Mouse (Mus musculus) forebrain, embryonic 11.5 days (tissue): ENCODE results near the gene Shisa6. TPM values are rescaled to one million over a fixed set of nuclear protein-coding genes. Genes with fewer than 3 reads are reported as not detected.

ENCODE experiments used
- ATAC-seq: fragments of 200-750 bp; cut with Nextera tagmentation; replicated peaks from 2 replicates; pipeline ENCODE4 v1.8.0; 2017; ENCODE audit warnings: moderate TSS enrichment; ENCODE audit not compliant: low FRiP score
- DNase-seq: peaks from one replicate; pipeline ENCODE4 v3.0.0-alpha.2; 2017; ENCODE audit warnings: low spot score
- H3K27ac ChIP-seq: fragments of 300-500 bp; sonication (generic); 2 replicates; pipeline ENCODE4 v1.5.1; 2014; ENCODE audit warnings: low read depth, low read length
- H3K27me3 ChIP-seq: fragments of 300-500 bp; sonication (generic); 2 replicates; pipeline ENCODE4 v1.6.1; 2014; ENCODE audit warnings: mild to moderate bottlenecking, low read length, mixed read lengths; ENCODE audit not compliant: control insufficient read depth, insufficient read depth
- H3K36me3 ChIP-seq: fragments of 300-500 bp; sonication (generic); 2 replicates; pipeline ENCODE4 v1.6.1; 2014; ENCODE audit warnings: mild to moderate bottlenecking, low read length, moderate library complexity, mixed read lengths; ENCODE audit not compliant: control insufficient read depth, insufficient read depth
- H3K4me1 ChIP-seq: fragments of 300-500 bp; sonication (generic); replicated peaks from 2 replicates; pipeline ENCODE4 v1.6.1; 2014; ENCODE audit warnings: low read length, mixed read lengths; ENCODE audit not compliant: control insufficient read depth, insufficient read depth
- H3K4me2 ChIP-seq: fragments of 300-500 bp; sonication (generic); 2 replicates; pipeline ENCODE4 v1.6.1; 2014; ENCODE audit warnings: low read depth, mild to moderate bottlenecking, low read length, moderate library complexity, mixed read lengths; ENCODE audit not compliant: severe bottlenecking
- H3K4me3 ChIP-seq: fragments of 300-500 bp; sonication (generic); 2 replicates; pipeline ENCODE4 v1.5.1; 2014; ENCODE audit warnings: low read depth, low read length
- H3K9ac ChIP-seq: fragments of 300-500 bp; sonication (generic); 2 replicates; pipeline ENCODE4 v1.6.1; 2014; ENCODE audit warnings: low read length
- H3K9me3 ChIP-seq: fragments of 300-500 bp; sonication (generic); 2 replicates; pipeline ENCODE4 v1.6.1; 2016; ENCODE audit warnings: low read length, mixed read lengths; ENCODE audit not compliant: control insufficient read depth
- WGBS: fragments of 180-500 bp; shearing (Covaris S2); extraction: QIAGEN DNeasy Blood & Tissue Kit; methylation state at CpG from one replicate; pipeline ENCODE4 v1.1.7; 2014; 5-methylcytosine and 5-hydroxymethylcytosine counted together
- polyA plus RNA-seq: library from polyadenylated mRNA; unstranded; fragments of >200 nt; fragmentation: Nextera tagmentation; extraction: Ambion mirVana; gene quantifications from 2 replicates; pipeline ENCODE4 v1.2.1, GENCODE M21; 2014

The Shisa6 gene
- polyA plus RNA-seq, 1 experiment from 2014 or later, result 0.56 TPM

GRCm38 (mm10) chr11:66247115-66247514, 278.6 kb downstream of the Shisa6 start:
- ATAC-seq (no peak), DNase-seq (no peak)
- Histone ChIP-seq H3K9me3 (no peaks in the 10 kb centered on the region), H3K27ac (no peak overlapping the region), H3K9ac (no peak overlapping the region), H3K4me2 (no peak overlapping the region), H3K4me1 (no peaks in the 10 kb centered on the region), H3K36me3 (no peaks in the 10 kb centered on the region), H3K4me3 (no peak overlapping the region), H3K27me3 (no peaks in the 10 kb centered on the region)
- WGBS, result 80% methylated on average over 5 of the region's 5 CpGs

- H3K4me1 ChIP-seq, result no peaks in the 10 kb centered on the region
- H3K9me3 ChIP-seq, result no peaks in the 10 kb centered on the region
- no peaks in the 10 kb centered on the region for H3K36me3 ChIP-seq
- H3K4me2 ChIP-seq, result no peak overlapping the region
- ATAC-seq (no peak), DNase-seq (no peak)
- WGBS, result 71% methylated on average over 2 of the region's 2 CpGs
- H3K27me3 ChIP-seq, result no peaks in the 10 kb centered on the region
- no peak overlapping the region for H3K4me3 ChIP-seq
- no peak overlapping the region for H3K27ac ChIP-seq
- no peak overlapping the region for H3K9ac ChIP-seq
Measured at GRCm38 (mm10) chr11:66236557-66236956, 289.2 kb downstream of the Shisa6 start.

GRCm38 (mm10) chr11:66232891-66233290, 292.9 kb downstream of the Shisa6 start:
- ATAC-seq, result no peak

GRCm38 (mm10) chr11:66222133-66222532, 303.6 kb downstream of the Shisa6 start:
- DNase-seq, result no peak

More at GRCm38 (mm10) chr11:66232891-66233290, 292.9 kb downstream of the Shisa6 start:
- Histone ChIP-seq H3K4me3 (no peak overlapping the region), H3K4me1 (no peaks in the 10 kb centered on the region), H3K9me3 (no peaks in the 10 kb centered on the region), H3K36me3 (no peaks in the 10 kb centered on the region), H3K27me3 (no peaks in the 10 kb centered on the region), H3K27ac (no peak overlapping the region), H3K4me2 (no peak overlapping the region), H3K9ac (no peak overlapping the region)
- WGBS, result 71% methylated on average over 1 of the region's 1 CpGs
- no peak for DNase-seq

GRCm38 (mm10) chr11:66218469-66218868, 307.3 kb downstream of the Shisa6 start:
- Histone ChIP-seq H3K4me3 (no peak overlapping the region), H3K4me1 (no peaks in the 10 kb centered on the region), H3K9ac (no peak overlapping the region), H3K27ac (no peak overlapping the region), H3K27me3 (no peaks in the 10 kb centered on the region), H3K36me3 (no peaks in the 10 kb centered on the region), H3K4me2 (no peak overlapping the region), H3K9me3 (no peaks in the 10 kb centered on the region)
- ATAC-seq (no peak), DNase-seq (no peak)
- WGBS, result 77% methylated on average over 3 of the region's 3 CpGs

More at GRCm38 (mm10) chr11:66222133-66222532, 303.6 kb downstream of the Shisa6 start:
- Histone ChIP-seq H3K4me1 (no peaks in the 10 kb centered on the region), H3K4me3 (no peak overlapping the region), H3K9me3 (no peaks in the 10 kb centered on the region), H3K4me2 (no peak overlapping the region), H3K9ac (no peak overlapping the region), H3K36me3 (no peaks in the 10 kb centered on the region), H3K27ac (no peak overlapping the region), H3K27me3 (no peaks in the 10 kb centered on the region)
- no peak for ATAC-seq
- 93% methylated on average over 1 of the region's 1 CpGs for WGBS

GRCm38 (mm10) chr11:66188627-66189287, 337.0 kb downstream of the Shisa6 start:
- Histone ChIP-seq H3K4me1 (no peaks in the 10 kb centered on the region), H3K4me3 (no peak overlapping the region), H3K4me2 (no peak overlapping the region), H3K27me3 (no peaks in the 10 kb centered on the region), H3K27ac (no peak overlapping the region), H3K9me3 (no peaks in the 10 kb centered on the region), H3K9ac (no peak overlapping the region), H3K36me3 (no peaks in the 10 kb centered on the region)
- 90% methylated on average over 3 of the region's 3 CpGs for whole genome bisulfite sequencing
- DNase-seq (no peak), ATAC-seq (no peak)

- no peaks in the 10 kb centered on the region for H3K27me3 ChIP-seq
- DNase-seq, result no peak
- no peaks in the 10 kb centered on the region for H3K36me3 ChIP-seq
- no peak for ATAC-seq
- H3K9ac ChIP-seq, result no peak overlapping the region
- 84% methylated on average over 2 of the region's 2 CpGs for WGBS
- no peaks in the 10 kb centered on the region for H3K9me3 ChIP-seq
- H3K4me1 ChIP-seq, result no peaks in the 10 kb centered on the region
- no peak overlapping the region for H3K4me2 ChIP-seq
- no peak overlapping the region for H3K27ac ChIP-seq
- H3K4me3 ChIP-seq, result no peak overlapping the region
Measured at GRCm38 (mm10) chr11:66188146-66188545, 337.6 kb downstream of the Shisa6 start.

GRCm38 (mm10) chr11:66177781-66178180, 348.0 kb downstream of the Shisa6 start:
- Histone ChIP-seq H3K27ac (no peak overlapping the region), H3K4me2 (no peak overlapping the region), H3K36me3 (no peaks in the 10 kb centered on the region), H3K4me1 (no peaks in the 10 kb centered on the region), H3K27me3 (no peaks in the 10 kb centered on the region), H3K9me3 (no peaks in the 10 kb centered on the region), H3K4me3 (no peak overlapping the region), H3K9ac (no peak overlapping the region)
- DNase-seq, result no peak
- ATAC-seq, result no peak
- WGBS, result 88% methylated on average over 2 of the region's 2 CpGs
